Mouse (Mus musculus) pancreas, adult 10 weeks (tissue): ENCODE results near the gene A1bg. TPM values are rescaled to one million over a fixed set of nuclear protein-coding genes. Genes with fewer than 3 reads are reported as not detected.

Experiments
- polyA plus RNA-seq: library from polyadenylated mRNA; stranded (reverse); fragments of 350-450 nt; fragmentation: Illumina TruSeq; extraction: RNeasy Lipid Tissue Mini Kit (QIAGEN cat#74804); gene quantifications from one replicate; pipeline ENCODE4 v1.2.3, GENCODE M21; 2015; ENCODE audit warnings: low read depth, low replicate concordance; ENCODE audit not compliant: insufficient read depth

A1bg gene
- not detected for polyA plus RNA-seq

DNA sequence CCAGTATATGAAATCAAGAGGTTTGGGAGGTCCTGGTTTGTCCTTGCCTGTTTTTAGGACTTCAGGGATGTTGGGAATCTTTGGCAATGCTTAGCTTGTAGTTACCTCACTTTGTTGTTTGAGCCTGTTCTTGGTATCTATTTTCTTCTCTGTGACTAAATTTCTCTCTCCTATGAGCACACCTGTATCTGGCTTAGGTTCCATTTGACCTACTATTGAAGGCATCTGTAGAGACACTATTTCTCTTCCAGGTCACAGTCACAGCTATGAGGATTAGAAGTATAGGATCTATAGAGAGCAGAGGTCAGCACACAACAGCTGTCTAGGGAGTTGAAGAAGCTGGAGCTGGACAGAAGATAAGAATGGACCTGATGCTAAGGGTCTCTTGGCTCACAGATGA lies at the start of gene A1bg:
A1bg (minus strand) TSS at position 101 of the 400 bp plus-strand sequence.

GRCm38 (mm10) chr15:60853231-60853999 lies 69.4 kb downstream of the A1bg start, which contains the start of gene Fam84b:
Gene Fam84b (minus strand): TSS chr15:60853778.

Other genes with a start within 250 kb of the A1bg start
- gene Fam84b, start 69.2 kb downstream of the A1bg start, polyA plus RNA-seq = 5.3 TPM